Mouse (Mus musculus) C3H10T1/2 (cell line): ENCODE data around the gene Olfr1396. TPM values are rescaled to one million over a fixed set of nuclear protein-coding genes. Genes with fewer than 3 reads are reported as not detected.

Source experiments
- polyA plus RNA-seq, 2 experiments: library from polyadenylated mRNA; unstranded; fragments of >200 nt; fragmentation: generic; extraction: Trizol; gene quantifications; one replicate each; pipeline ENCODE4 v1.2.1; 2012; ENCODE audit warnings: missing spikeins in 2 of 2

Gene Olfr1396
- not detected for polyA plus RNA-seq

GRCm38 (mm10) chr11:49114774-49115173 is at the start of gene Olfr1396:
Gene Olfr1396, minus strand, starts transcription at chr11:49114874.

GRCm38 (mm10) chr11:49154077-49154476 is 39.4 kb upstream of the Olfr1396 start, which contains the start of gene Olfr1394:
Gene Olfr1394, plus strand, starts transcription at chr11:49154377.

GRCm38 (mm10) chr11:49141974-49142373 is 27.3 kb upstream of the Olfr1396 start, which contains the start of gene Olfr1395:
Gene Olfr1395, plus strand, starts transcription at chr11:49142274.

GRCm38 (mm10) chr11:49076001-49076757 is 38.5 kb downstream of the Olfr1396 start, which contains the start of gene Ifi47:
Gene Ifi47, plus strand, starts transcription at chr11:49076587.

GRCm38 (mm10) chr11:49063713-49064469 is 50.8 kb downstream of the Olfr1396 start, which contains the start of gene Tgtp2:
Gene Tgtp2, minus strand, starts transcription at chr11:49064206.

Other genes starting within 250 kb of the Olfr1396 start
- gene Irgm1, start 243.2 kb downstream of the Olfr1396 start, polyA plus RNA-seq: 10 to 100 TPM in 1 of 2 experiments, 1 to 10 TPM in 1; 3.1 to 23.0 TPM
- gene Gm5431, start 212.7 kb downstream of the Olfr1396 start, polyA plus RNA-seq: not detected
- 10 to 100 TPM in 1 of 2 experiments, 1 to 10 TPM in 1; 7.7 to 13.0 TPM for gene Psme2b, start 168.7 kb downstream of the Olfr1396 start, polyA plus RNA-seq
- gene Olfr56, start 136.0 kb downstream of the Olfr1396 start, polyA plus RNA-seq: under 1 TPM in 1 of 2 experiments, not detected in 1; 0.19 TPM
- under 1 TPM; 0.01 to 0.17 TPM for gene 9930111J21Rik1, start 135.5 kb downstream of the Olfr1396 start, polyA plus RNA-seq
- under 1 TPM; 0.01 to 0.14 TPM for gene Gm12185, start 122.6 kb downstream of the Olfr1396 start, polyA plus RNA-seq
- under 1 TPM; 0.08 to 0.67 TPM for gene Tgtp1, start 120.7 kb downstream of the Olfr1396 start, polyA plus RNA-seq
- gene 9930111J21Rik2, start 63.6 kb downstream of the Olfr1396 start, polyA plus RNA-seq: under 1 TPM; 0.14 to 0.39 TPM
- gene Tgtp2, start 50.7 kb downstream of the Olfr1396 start, polyA plus RNA-seq: 1 to 10 TPM in 1 of 2 experiments, under 1 TPM in 1; 0.13 to 2.0 TPM
- gene Ifi47, start 38.3 kb downstream of the Olfr1396 start, polyA plus RNA-seq: 10 to 100 TPM in 1 of 2 experiments, under 1 TPM in 1; 0.40 to 15.3 TPM
- not detected for gene Olfr1395, start 27.4 kb upstream of the Olfr1396 start, polyA plus RNA-seq
- not detected for gene Olfr1394, start 39.5 kb upstream of the Olfr1396 start, polyA plus RNA-seq
- under 1 TPM in 1 of 2 experiments, not detected in 1; 0.01 TPM for gene Btnl9, start 72.3 kb upstream of the Olfr1396 start, polyA plus RNA-seq
- gene Zfp62, start 88.4 kb upstream of the Olfr1396 start, polyA plus RNA-seq: 1 to 10 TPM in 1 of 2 experiments, under 1 TPM in 1; 0.35 to 2.6 TPM
- gene Mgat1, start 129.3 kb upstream of the Olfr1396 start, polyA plus RNA-seq: 10 to 100 TPM; 44.6 to 95.3 TPM
- gene Olfr1393, start 163.4 kb upstream of the Olfr1396 start, polyA plus RNA-seq: under 1 TPM in 1 of 2 experiments, not detected in 1; 0.04 TPM
- gene Olfr1392, start 170.4 kb upstream of the Olfr1396 start, polyA plus RNA-seq: under 1 TPM in 1 of 2 experiments, not detected in 1; 0.09 TPM
- not detected for gene Olfr10, start 189.9 kb upstream of the Olfr1396 start, polyA plus RNA-seq
- gene Olfr1391, start 207.9 kb upstream of the Olfr1396 start, polyA plus RNA-seq: not detected
- not detected for gene Olfr1390, start 220.3 kb upstream of the Olfr1396 start, polyA plus RNA-seq